Mouse (Mus musculus) liver, embryonic 16.5 days (tissue): ENCODE measurements around the gene Xpo4. TPM values are rescaled to one million over a fixed set of nuclear protein-coding genes. Genes with fewer than 3 reads are reported as not detected.

Experiments used
- ATAC-seq: fragments of 200-750 bp; cut with Nextera tagmentation; 2 replicates; pipeline ENCODE4 v1.8.0; 2017; ENCODE audit warnings: low read depth, mild to moderate bottlenecking, moderate number of reproducible peaks, moderate library complexity
- H3K27ac ChIP-seq: fragments of 300-500 bp; sonication (generic); 2 replicates; pipeline ENCODE4 v1.5.1; 2014; ENCODE audit warnings: mild to moderate bottlenecking, low read length
- H3K27me3 ChIP-seq: fragments of 300-500 bp; sonication (generic); 2 replicates; pipeline ENCODE4 v1.6.1; 2014; ENCODE audit warnings: low read depth, low read length, mixed read lengths; ENCODE audit not compliant: control insufficient read depth, insufficient read depth
- H3K36me3 ChIP-seq: fragments of 300-500 bp; sonication (generic); 2 replicates; pipeline ENCODE4 v1.6.1; 2014; ENCODE audit warnings: mild to moderate bottlenecking; ENCODE audit not compliant: control insufficient read depth, insufficient read depth
- H3K4me1 ChIP-seq: fragments of 300-500 bp; sonication (generic); 2 replicates; pipeline ENCODE4 v1.6.1; 2014; ENCODE audit warnings: low read depth, low read length, mixed read lengths; ENCODE audit not compliant: control insufficient read depth
- H3K4me2 ChIP-seq: fragments of 300-500 bp; sonication (generic); 2 replicates; pipeline ENCODE4 v1.6.1; 2014; ENCODE audit warnings: low read depth, low read length, mixed read lengths
- H3K4me3 ChIP-seq: fragments of 300-500 bp; sonication (generic); 2 replicates; pipeline ENCODE4 v1.5.1; 2014; ENCODE audit warnings: low read depth, mild to moderate bottlenecking, low read length
- H3K9ac ChIP-seq: fragments of 300-500 bp; sonication (generic); 2 replicates; pipeline ENCODE4 v1.6.1; 2014; ENCODE audit warnings: low read depth, low read length
- H3K9me3 ChIP-seq: fragments of 300-500 bp; sonication (generic); replicated peaks from 2 replicates; pipeline ENCODE4 v1.6.1; 2016; ENCODE audit warnings: low read length; ENCODE audit not compliant: control insufficient read depth
- WGBS: fragments of 180-500 bp; shearing (Covaris S2); extraction: QIAGEN DNeasy Blood & Tissue Kit; methylation state at CpG from one replicate; pipeline ENCODE4 v1.1.7; 2014; ENCODE audit not compliant: insufficient replicate concordance; 5-methylcytosine and 5-hydroxymethylcytosine counted together
- polyA plus RNA-seq: library from polyadenylated mRNA; unstranded; fragments of >200 nt; fragmentation: Nextera tagmentation; extraction: Ambion mirVana; gene quantifications from 2 replicates; pipeline ENCODE4 v1.2.1, GENCODE M21; 2015

The Xpo4 gene
- polyA plus RNA-seq, 1 experiment from 2014 or later = 9.7 TPM

GRCm38 (mm10) chr14:57543420-57544039 is 121.7 kb downstream of the Xpo4 start:
- Histone ChIP-seq H3K4me2 (no peak overlapping the region), H3K9me3 (no peaks in the 10 kb centered on the region), H3K4me3 (no peak overlapping the region), H3K36me3 (no peaks in the 10 kb centered on the region), H3K27me3 (no peaks in the 10 kb centered on the region), H3K4me1 (peaks cover 2% of the 10 kb centered on the region; the same call in 1 of the 2 replicates), H3K27ac (no peak overlapping the region), H3K9ac (no peak overlapping the region)
- WGBS = 57% methylated on average over 13 of the region's 13 CpGs
- ATAC-seq = no peak

- 64% methylated on average over 34 of the region's 34 CpGs for WGBS
- Histone ChIP-seq H3K4me3 (no peak overlapping the region), H3K4me2 (0 out of 2 replicates have a peak overlapping the region, but pooled peaks have one; percentile 4), H3K4me1 (peaks cover 2% of the 10 kb centered on the region; the same call in 1 of the 2 replicates), H3K9ac (no peak overlapping the region), H3K27ac (no peak overlapping the region), H3K9me3 (no peaks in the 10 kb centered on the region), H3K27me3 (no peaks in the 10 kb centered on the region), H3K36me3 (no peaks in the 10 kb centered on the region)
- no peak for ATAC-seq
These were observed 123.0 kb downstream of the Xpo4 start for GRCm38 (mm10) chr14:57542231-57542630.

GRCm38 (mm10) chr14:57540683-57541082 is 124.5 kb downstream of the Xpo4 start:
- H3K4me2 ChIP-seq = no peak overlapping the region
- H3K36me3 ChIP-seq = no peaks in the 10 kb centered on the region
- H3K9ac ChIP-seq = no peak overlapping the region
- no peaks in the 10 kb centered on the region for H3K27me3 ChIP-seq
- H3K4me1 ChIP-seq = no peaks in the 10 kb centered on the region
- H3K9me3 ChIP-seq = no peaks in the 10 kb centered on the region
- WGBS = 66% methylated on average over 11 of the region's 11 CpGs
- no peak overlapping the region for H3K4me3 ChIP-seq
- H3K27ac ChIP-seq = no peak overlapping the region
- ATAC-seq = no peak

GRCm38 (mm10) chr14:57537261-57538015 is 127.8 kb downstream of the Xpo4 start:
- Histone ChIP-seq H3K4me3 (no peak overlapping the region), H3K27ac (no peak overlapping the region), H3K27me3 (no peaks in the 10 kb centered on the region; the same call in 1 of the 2 replicates), H3K36me3 (no peaks in the 10 kb centered on the region), H3K9ac (no peak overlapping the region), H3K4me2 (no peak overlapping the region), H3K9me3 (no peaks in the 10 kb centered on the region), H3K4me1 (no peaks in the 10 kb centered on the region)
- ATAC-seq = no peak
- WGBS = 25% methylated on average over 16 of the region's 16 CpGs

GRCm38 (mm10) chr14:57536820-57537219 is 128.4 kb downstream of the Xpo4 start:
- Histone ChIP-seq H3K4me2 (no peak overlapping the region), H3K4me1 (no peaks in the 10 kb centered on the region)

GRCm38 (mm10) chr14:57535646-57536045 is 129.6 kb downstream of the Xpo4 start:
- H3K4me2 ChIP-seq = no peak overlapping the region
- H3K4me3 ChIP-seq = no peak overlapping the region
- 66% methylated on average over 6 of the region's 6 CpGs for WGBS
- H3K4me1 ChIP-seq = no peaks in the 10 kb centered on the region
- no peak overlapping the region for H3K27ac ChIP-seq
- no peaks in the 10 kb centered on the region for H3K36me3 ChIP-seq
- no peak for ATAC-seq
- no peaks in the 10 kb centered on the region for H3K9me3 ChIP-seq
- no peak overlapping the region for H3K9ac ChIP-seq
- no peaks in the 10 kb centered on the region; the same call in 1 of the 2 replicates for H3K27me3 ChIP-seq

More at GRCm38 (mm10) chr14:57536820-57537219, 128.4 kb downstream of the Xpo4 start:
- H3K36me3 ChIP-seq = no peaks in the 10 kb centered on the region
- no peak for ATAC-seq
- no peak overlapping the region for H3K27ac ChIP-seq
- H3K4me3 ChIP-seq = no peak overlapping the region
- no peaks in the 10 kb centered on the region; the same call in 1 of the 2 replicates for H3K27me3 ChIP-seq
- 57% methylated on average over 9 of the region's 9 CpGs for WGBS
- H3K9ac ChIP-seq = no peak overlapping the region
- H3K9me3 ChIP-seq = no peaks in the 10 kb centered on the region

GRCm38 (mm10) chr14:57534961-57535360 is 130.3 kb downstream of the Xpo4 start:
- Histone ChIP-seq H3K4me2 (no peak overlapping the region), H3K27ac (no peak overlapping the region), H3K9me3 (no peaks in the 10 kb centered on the region), H3K27me3 (no peaks in the 10 kb centered on the region; the same call in 1 of the 2 replicates), H3K36me3 (no peaks in the 10 kb centered on the region), H3K4me3 (no peak overlapping the region), H3K9ac (no peak overlapping the region), H3K4me1 (no peaks in the 10 kb centered on the region)
- 41% methylated on average over 8 of the region's 8 CpGs for whole genome bisulfite sequencing
- no peak for ATAC-seq

GRCm38 (mm10) chr14:57534346-57534745 is 130.9 kb downstream of the Xpo4 start:
- no peak overlapping the region for H3K4me3 ChIP-seq
- H3K4me2 ChIP-seq = no peak overlapping the region
- no peak for ATAC-seq
- no peaks in the 10 kb centered on the region for H3K36me3 ChIP-seq
- no peaks in the 10 kb centered on the region; the same call in 1 of the 2 replicates for H3K4me1 ChIP-seq
- H3K27ac ChIP-seq = no peak overlapping the region
- 36% methylated on average over 5 of the region's 5 CpGs for WGBS
- no peaks in the 10 kb centered on the region for H3K9me3 ChIP-seq
- no peaks in the 10 kb centered on the region; the same call in 1 of the 2 replicates for H3K27me3 ChIP-seq
- no peak overlapping the region for H3K9ac ChIP-seq

- Histone ChIP-seq H3K9me3 (no peaks in the 10 kb centered on the region), H3K4me1 (no peaks in the 10 kb centered on the region; the same call in 1 of the 2 replicates), H3K4me2 (no peak overlapping the region), H3K36me3 (no peaks in the 10 kb centered on the region), H3K27ac (no peak overlapping the region), H3K4me3 (no peak overlapping the region), H3K9ac (no peak overlapping the region), H3K27me3 (no peaks in the 10 kb centered on the region; the same call in 1 of the 2 replicates)
- 53% methylated on average over 11 of the region's 11 CpGs for WGBS
- no peak for ATAC-seq
These were observed 131.4 kb downstream of the Xpo4 start for GRCm38 (mm10) chr14:57533841-57534240.
